Mouse (Mus musculus): ENCODE data around the gene Hoxd8. TPM values are rescaled to one million over a fixed set of nuclear protein-coding genes. Genes with fewer than 3 reads are reported as not detected.
A peak's percentile ranks its signal among the peaks of the same experiment; 100 is the strongest.

The Hoxd8 gene
- polyA plus RNA-seq, 1 experiment from 2014 or later, result 23.1 TPM

GRCm38 (mm10) chr2:74720955-74721491 lies 16.6 kb downstream of the Hoxd8 start:
- DNase-seq (ENCODE audit: low spot score) (peak; percentile 52), ATAC-seq (ENCODE audit: insufficient read depth, low FRiP score, low TSS enrichment) (peak; percentile 57)
- Histone ChIP-seq H3K9me3 (ENCODE audit: control insufficient read depth, low read length) (no peaks in the 10 kb centered on the region), H3K9ac (ENCODE audit: low read length) (peak overlapping the region; percentile 95), H3K27me3 (ENCODE audit: control insufficient read depth, insufficient read depth, low read length) (no peaks in the 10 kb centered on the region), H3K4me2 (ENCODE audit: low read depth) (peak overlapping the region; percentile 89), H3K4me3 (ENCODE audit: low read depth, low read length) (peak overlapping the region; percentile 66), H3K27ac (ENCODE audit: low read depth, low read length) (peak overlapping the region; percentile 81), H3K36me3 (ENCODE audit: control insufficient read depth, insufficient read depth, low read length) (no peaks in the 10 kb centered on the region), H3K4me1 (ENCODE audit: control insufficient read depth, insufficient read depth, low read length) (peaks cover 60% of the 10 kb centered on the region)
- 3% methylated on average over 5 of the region's 5 CpGs for WGBS

DNA sequence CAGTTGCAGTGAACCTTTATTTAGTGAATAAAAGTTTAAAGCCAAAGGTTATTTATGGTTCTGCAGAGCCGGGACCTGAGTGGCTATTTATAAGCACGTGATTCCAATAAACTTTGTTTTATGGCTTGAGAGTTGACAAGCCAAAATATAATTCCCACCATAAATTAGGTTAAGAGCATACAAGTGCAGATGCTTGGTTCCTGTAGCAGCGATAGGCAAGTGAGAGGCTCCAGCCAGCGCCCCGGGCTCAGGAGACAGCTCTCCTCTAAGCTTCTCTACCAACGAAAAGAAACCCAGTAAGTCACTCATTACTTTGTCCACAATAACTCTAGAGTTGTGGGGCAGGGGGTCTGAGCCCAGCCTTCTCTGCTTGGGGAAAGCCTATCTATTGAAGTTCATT lies 17.5 kb downstream of the Hoxd8 start:
- H3K36me3 ChIP-seq (ENCODE audit: control insufficient read depth, insufficient read depth, low read length), result no peaks in the 10 kb centered on the region
- 2% methylated on average over 6 of the region's 6 CpGs for WGBS
- H3K4me3 ChIP-seq (ENCODE audit: low read depth, low read length), result peak overlapping the region; percentile 66
- peak; percentile 61 for DNase-seq (ENCODE audit: low spot score)
- no peaks in the 10 kb centered on the region for H3K27me3 ChIP-seq (ENCODE audit: control insufficient read depth, insufficient read depth, low read length)
- peak overlapping the region; percentile 99 for H3K27ac ChIP-seq (ENCODE audit: low read depth, low read length)
- peak; percentile 59 for ATAC-seq (ENCODE audit: insufficient read depth, low FRiP score, low TSS enrichment)
- peak overlapping the region; percentile 89 for H3K4me2 ChIP-seq (ENCODE audit: low read depth)
- H3K4me1 ChIP-seq (ENCODE audit: control insufficient read depth, insufficient read depth, low read length), result peaks cover 58% of the 10 kb centered on the region
- peak overlapping the region; percentile 95 for H3K9ac ChIP-seq (ENCODE audit: low read length)
- no peaks in the 10 kb centered on the region for H3K9me3 ChIP-seq (ENCODE audit: control insufficient read depth, low read length)

- Histone ChIP-seq H3K4me3 (ENCODE audit: low read depth, low read length) (peak overlapping the region; percentile 66), H3K4me2 (ENCODE audit: low read depth) (peak overlapping the region; percentile 89), H3K27ac (ENCODE audit: low read depth, low read length) (peak overlapping the region; percentile 99), H3K9me3 (ENCODE audit: control insufficient read depth, low read length) (no peaks in the 10 kb centered on the region), H3K4me1 (ENCODE audit: control insufficient read depth, insufficient read depth, low read length) (peaks cover 61% of the 10 kb centered on the region), H3K27me3 (ENCODE audit: control insufficient read depth, insufficient read depth, low read length) (no peaks in the 10 kb centered on the region), H3K36me3 (ENCODE audit: control insufficient read depth, insufficient read depth, low read length) (no peaks in the 10 kb centered on the region), H3K9ac (ENCODE audit: low read length) (peak overlapping the region; percentile 95)
- ATAC-seq (ENCODE audit: insufficient read depth, low FRiP score, low TSS enrichment), result no peak
- DNase-seq (ENCODE audit: low spot score), result peak; percentile 61
- WGBS, result 4% methylated on average over 8 of the region's 8 CpGs
These were observed 18.5 kb downstream of the Hoxd8 start for GRCm38 (mm10) chr2:74722949-74723348.

- DNase-seq (ENCODE audit: low spot score) (peak; percentile 52), ATAC-seq (ENCODE audit: insufficient read depth, low FRiP score, low TSS enrichment) (no peak)
- no peaks in the 10 kb centered on the region for H3K9me3 ChIP-seq (ENCODE audit: control insufficient read depth, low read length)
- peak overlapping the region; percentile 99 for H3K27ac ChIP-seq (ENCODE audit: low read depth, low read length)
- H3K4me2 ChIP-seq (ENCODE audit: low read depth), result peak overlapping the region; percentile 89
- no peaks in the 10 kb centered on the region for H3K27me3 ChIP-seq (ENCODE audit: control insufficient read depth, insufficient read depth, low read length)
- peak overlapping the region; percentile 66 for H3K4me3 ChIP-seq (ENCODE audit: low read depth, low read length)
- peaks cover 2% of the 10 kb centered on the region; the same call in 1 of the 2 replicates for H3K36me3 ChIP-seq (ENCODE audit: control insufficient read depth, insufficient read depth, low read length)
- 8% methylated on average over 7 of the region's 7 CpGs for WGBS
- peak overlapping the region; percentile 95 for H3K9ac ChIP-seq (ENCODE audit: low read length)
- H3K4me1 ChIP-seq (ENCODE audit: control insufficient read depth, insufficient read depth, low read length), result peaks cover 61% of the 10 kb centered on the region
These were observed 20.0 kb downstream of the Hoxd8 start for GRCm38 (mm10) chr2:74724244-74725015.

DNA sequence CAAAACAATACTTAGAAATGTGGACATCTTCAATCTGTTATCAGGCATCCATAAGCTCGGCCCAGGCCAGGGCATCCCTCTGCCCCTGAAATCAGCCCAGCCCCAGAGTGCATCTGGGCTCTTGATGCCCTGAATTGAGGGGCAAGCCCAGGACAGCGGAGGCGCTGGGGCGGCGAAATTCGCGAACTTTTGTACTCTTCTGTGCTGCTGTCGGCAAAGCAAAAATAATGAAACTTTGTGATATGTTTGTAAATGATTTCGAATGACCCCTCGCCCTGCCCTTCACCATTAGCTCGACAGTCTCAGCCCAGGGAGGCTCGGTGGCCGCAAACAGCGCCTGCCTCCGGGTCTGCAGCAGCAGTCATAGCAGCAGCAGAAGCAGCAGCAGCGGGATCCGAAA lies 20.8 kb downstream of the Hoxd8 start:
- Histone ChIP-seq H3K4me1 (ENCODE audit: control insufficient read depth, insufficient read depth, low read length) (peaks cover 55% of the 10 kb centered on the region), H3K4me3 (ENCODE audit: low read depth, low read length) (peak overlapping the region; percentile 66), H3K9ac (ENCODE audit: low read length) (peak overlapping the region; percentile 95), H3K4me2 (ENCODE audit: low read depth) (peak overlapping the region; percentile 89), H3K9me3 (ENCODE audit: control insufficient read depth, low read length) (no peaks in the 10 kb centered on the region), H3K27ac (ENCODE audit: low read depth, low read length) (peak overlapping the region; percentile 99), H3K36me3 (ENCODE audit: control insufficient read depth, insufficient read depth, low read length) (peaks cover 2% of the 10 kb centered on the region; the same call in 1 of the 2 replicates), H3K27me3 (ENCODE audit: control insufficient read depth, insufficient read depth, low read length) (no peaks in the 10 kb centered on the region)
- 4% methylated on average over 17 of the region's 17 CpGs for WGBS
- DNase-seq (ENCODE audit: low spot score), result peak; percentile 53
- no peak for ATAC-seq (ENCODE audit: insufficient read depth, low FRiP score, low TSS enrichment)

GRCm38 (mm10) chr2:74726551-74726950 lies 22.1 kb downstream of the Hoxd8 start, which contains the start of gene Gm28230:
TSS of gene Gm28230 (plus strand) at chr2:74726728.
- peak within 1 kb of the TSS; percentile 95 for H3K9ac ChIP-seq (ENCODE audit: low read length)
- H3K4me1 ChIP-seq (ENCODE audit: control insufficient read depth, insufficient read depth, low read length), result peaks cover 57% of the 10 kb centered on the region
- no peaks in the 10 kb centered on the region for H3K9me3 ChIP-seq (ENCODE audit: control insufficient read depth, low read length)
- H3K4me3 ChIP-seq (ENCODE audit: low read depth, low read length), result peak within 1 kb of the TSS; percentile 66
- 10% methylated on average over 5 of the region's 5 CpGs for WGBS
- H3K27ac ChIP-seq (ENCODE audit: low read depth, low read length), result peak within 1 kb of the TSS; percentile 99
- H3K27me3 ChIP-seq (ENCODE audit: control insufficient read depth, insufficient read depth, low read length), result no peaks in the 10 kb centered on the region
- peak within 1 kb of the TSS; percentile 89 for H3K4me2 ChIP-seq (ENCODE audit: low read depth)
- DNase-seq (ENCODE audit: low spot score) (peak; percentile 63), ATAC-seq (ENCODE audit: insufficient read depth, low FRiP score, low TSS enrichment) (no peak)
- peaks cover 2% of the 10 kb centered on the region; the same call in 1 of the 2 replicates for H3K36me3 ChIP-seq (ENCODE audit: control insufficient read depth, insufficient read depth, low read length)

DNA sequence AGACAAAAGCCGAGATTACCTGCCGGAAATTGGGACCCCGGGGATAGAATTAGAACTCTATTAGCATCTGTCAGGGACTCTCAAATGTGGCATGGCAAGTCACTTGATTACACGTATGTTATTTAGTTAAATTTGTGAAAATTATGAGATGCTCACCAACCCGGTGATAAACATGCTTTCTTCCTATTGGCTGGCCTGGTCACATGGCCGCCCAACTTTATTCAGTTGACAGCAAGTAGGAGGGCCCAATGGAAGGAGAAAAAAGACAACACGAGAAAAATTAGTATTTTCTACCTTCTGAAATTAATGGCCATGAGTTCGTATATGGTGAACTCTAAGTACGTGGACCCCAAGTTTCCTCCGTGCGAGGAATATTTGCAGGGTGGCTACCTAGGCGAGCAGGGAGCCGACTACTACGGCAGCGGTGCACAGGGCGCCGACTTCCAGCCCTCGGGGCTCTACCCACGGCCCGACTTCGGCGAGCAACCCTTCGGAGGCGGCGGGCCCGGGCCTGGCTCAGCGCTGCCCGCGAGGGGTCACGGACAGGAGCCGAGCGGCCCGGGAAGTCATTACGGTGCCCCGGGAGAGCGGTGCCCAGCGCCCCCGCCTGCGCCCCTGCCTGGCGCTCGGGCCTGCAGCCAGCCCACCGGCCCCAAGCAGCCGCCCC lies 22.7 kb downstream of the Hoxd8 start:
- H3K27ac ChIP-seq (ENCODE audit: low read depth, low read length), result peak overlapping the region; percentile 99
- H3K4me3 ChIP-seq (ENCODE audit: low read depth, low read length), result peak overlapping the region; percentile 66
- DNase-seq (ENCODE audit: low spot score), result peak; percentile 67
- peak overlapping the region; percentile 95 for H3K9ac ChIP-seq (ENCODE audit: low read length)
- H3K36me3 ChIP-seq (ENCODE audit: control insufficient read depth, insufficient read depth, low read length), result peaks cover 2% of the 10 kb centered on the region; the same call in 1 of the 2 replicates
- no peaks in the 10 kb centered on the region for H3K9me3 ChIP-seq (ENCODE audit: control insufficient read depth, low read length)
- WGBS, result under 1% methylated on average over 39 of the region's 43 CpGs
- H3K4me2 ChIP-seq (ENCODE audit: low read depth), result peak overlapping the region; percentile 89
- no peaks in the 10 kb centered on the region for H3K27me3 ChIP-seq (ENCODE audit: control insufficient read depth, insufficient read depth, low read length)
- ATAC-seq (ENCODE audit: insufficient read depth, low FRiP score, low TSS enrichment), result peak; percentile 2; the same call in 1 of the 2 replicates
- H3K4me1 ChIP-seq (ENCODE audit: control insufficient read depth, insufficient read depth, low read length), result peaks cover 59% of the 10 kb centered on the region

GRCm38 (mm10) chr2:74727640-74728302 lies 23.4 kb downstream of the Hoxd8 start:
- ATAC-seq (ENCODE audit: insufficient read depth, low FRiP score, low TSS enrichment), result no peak; the same call in 1 of the 2 replicates
- Histone ChIP-seq H3K27ac (ENCODE audit: low read depth, low read length) (peak overlapping the region; percentile 99), H3K27me3 (ENCODE audit: control insufficient read depth, insufficient read depth, low read length) (no peaks in the 10 kb centered on the region), H3K36me3 (ENCODE audit: control insufficient read depth, insufficient read depth, low read length) (peaks cover 2% of the 10 kb centered on the region; the same call in 1 of the 2 replicates), H3K4me1 (ENCODE audit: control insufficient read depth, insufficient read depth, low read length) (peaks cover 62% of the 10 kb centered on the region), H3K9ac (ENCODE audit: low read length) (peak overlapping the region; percentile 95), H3K4me2 (ENCODE audit: low read depth) (peak overlapping the region; percentile 89), H3K9me3 (ENCODE audit: control insufficient read depth, low read length) (no peaks in the 10 kb centered on the region), H3K4me3 (ENCODE audit: low read depth, low read length) (peak overlapping the region; percentile 66)
- under 1% methylated on average over 25 of the region's 25 CpGs for WGBS
- DNase-seq (ENCODE audit: low spot score), result peak; percentile 70
